Mouse (Mus musculus) adrenal gland, adult 8-10 months (tissue): ENCODE data around the gene Exog. TPM values are rescaled to one million over a fixed set of nuclear protein-coding genes. Genes with fewer than 3 reads are reported as not detected.

Experiments
- DNase-seq: peaks from one replicate; pipeline ENCODE4 v3.0.0; 2022
- total RNA-seq, 4 experiments: library from RNA; stranded (reverse); gene quantifications; 2 replicates each; pipeline ENCODE4 v1.2.4; 2022

The Exog gene
- total RNA-seq, result 1 to 10 TPM; 4.6 to 5.9 (median 4.9) TPM

DNA sequence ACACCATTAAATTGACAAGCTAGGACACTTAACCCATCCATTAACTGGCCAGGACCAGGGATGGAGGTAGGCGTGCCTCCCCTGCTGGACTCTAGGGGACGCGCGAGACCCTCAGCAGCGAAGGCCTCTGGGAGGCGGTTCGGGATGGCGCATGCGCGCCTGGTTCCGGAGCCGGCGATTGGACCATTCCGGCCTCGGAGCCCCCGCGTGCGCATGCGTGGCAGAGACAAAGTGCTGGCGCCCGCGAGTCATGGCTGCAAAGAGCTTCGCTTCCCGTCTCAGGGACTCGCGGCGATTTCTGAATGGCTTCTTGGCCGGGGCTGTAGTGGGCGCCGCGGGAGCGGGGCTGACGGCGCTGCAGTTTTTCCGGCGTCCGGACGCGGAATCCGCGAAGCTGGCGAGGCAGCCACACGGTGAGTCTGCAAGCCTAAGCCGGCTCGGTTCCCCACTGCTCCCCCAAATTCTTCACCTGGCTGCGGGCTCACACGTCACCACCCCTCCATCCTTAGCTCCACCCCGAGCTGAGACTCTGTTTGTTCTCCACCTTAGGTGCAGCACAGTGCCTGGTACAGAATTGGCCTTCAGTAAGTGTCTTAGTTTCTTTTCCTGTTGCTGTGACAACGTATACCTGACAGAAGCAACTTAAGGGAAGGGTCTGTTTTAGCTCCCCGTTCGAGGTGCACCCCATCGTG lies at the start of gene Exog:
Exog (plus strand) TSS at position 206 of the 692 bp plus-strand sequence.
- DNase-seq, result peak; percentile 95

GRCm38 (mm10) chr9:119401351-119401750 lies 43.4 kb upstream of the Exog start:
- DNase-seq, result no peak

DNA sequence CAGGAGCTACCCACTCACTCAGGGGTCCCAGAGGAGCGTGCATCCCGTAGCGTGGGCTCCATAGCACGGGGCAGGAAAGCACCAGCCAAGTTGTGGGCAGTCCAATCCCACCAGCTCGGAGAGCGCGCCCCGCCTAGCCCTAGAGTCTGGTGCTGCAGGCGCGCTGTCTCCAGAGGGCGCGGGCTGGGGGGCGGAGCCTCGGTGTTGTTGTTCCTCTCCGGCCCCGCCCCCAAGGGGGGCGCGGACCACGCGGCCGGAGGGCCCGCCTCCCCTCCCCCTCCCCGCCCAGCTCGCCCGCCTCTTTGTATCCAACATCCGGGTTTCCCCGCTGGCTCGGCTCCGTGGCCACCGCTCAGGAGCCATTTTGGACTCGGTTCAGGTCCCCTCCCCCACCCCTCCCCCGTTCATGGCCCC lies 42.9 kb upstream of the Exog start, which contains the start of gene Acvr2b:
Acvr2b (plus strand) TSS at position 318 of the 414 bp plus-strand sequence.
- peak; percentile 90 for DNase-seq

GRCm38 (mm10) chr9:119402253-119403235 lies 42.2 kb upstream of the Exog start:
- peak; percentile 13 for DNase-seq

GRCm38 (mm10) chr9:119403236-119403641 lies 41.5 kb upstream of the Exog start:
- DNase-seq, result peak; percentile 24

GRCm38 (mm10) chr9:119404090-119404489 lies 40.7 kb upstream of the Exog start:
- no peak for DNase-seq

- DNase-seq, result no peak
Observed at GRCm38 (mm10) chr9:119407884-119408283, 36.9 kb upstream of the Exog start.

GRCm38 (mm10) chr9:119408898-119409664 lies 35.7 kb upstream of the Exog start:
- DNase-seq, result no peak

GRCm38 (mm10) chr9:119409864-119410263 lies 34.9 kb upstream of the Exog start:
- DNase-seq, result no peak

- DNase-seq, result no peak
Observed at GRCm38 (mm10) chr9:119418025-119418424, 26.7 kb upstream of the Exog start.

- DNase-seq, result no peak
Observed at GRCm38 (mm10) chr9:119419852-119420438, 24.8 kb upstream of the Exog start.

DNA sequence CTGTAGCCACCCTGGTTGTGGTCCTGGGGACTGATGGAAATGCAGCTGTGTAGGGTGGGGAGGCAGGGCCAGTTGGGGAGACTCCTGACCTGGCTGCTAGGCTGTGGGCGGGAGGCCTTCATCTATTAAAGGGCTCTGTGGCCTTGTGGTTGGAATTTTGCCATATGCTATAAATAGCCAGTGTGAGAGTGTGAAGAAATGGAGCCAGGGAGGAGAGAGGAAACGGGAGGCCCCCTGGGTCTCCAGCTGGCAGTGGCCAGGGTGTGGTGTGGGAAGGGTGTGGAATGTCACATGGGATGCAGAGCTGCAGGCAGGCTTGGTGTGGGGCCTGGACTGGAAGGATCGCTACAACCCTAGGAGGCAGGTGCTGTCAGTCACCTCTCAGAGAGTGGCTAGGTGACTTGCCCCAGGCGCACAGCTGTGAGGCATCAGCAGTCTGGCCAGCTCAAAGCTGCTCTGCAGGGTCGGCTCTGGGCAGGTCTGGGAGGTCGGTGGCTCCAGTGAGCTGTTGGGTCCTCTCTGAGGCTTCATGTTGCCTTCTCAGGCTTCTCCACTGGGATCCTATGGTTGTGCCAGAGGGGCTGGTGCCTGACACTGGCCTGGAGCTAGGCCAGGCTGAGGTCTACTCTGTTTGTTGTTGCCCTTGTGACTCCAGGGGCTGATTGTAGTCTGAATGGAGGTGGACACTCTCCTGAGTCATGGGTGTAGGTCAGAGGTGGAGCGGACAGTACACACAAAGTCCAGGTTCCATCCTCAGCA lies 19.3 kb upstream of the Exog start:
- peak; percentile 32 for DNase-seq

- DNase-seq, result no peak
Observed at GRCm38 (mm10) chr9:119425976-119426415, 18.7 kb upstream of the Exog start.

DNA sequence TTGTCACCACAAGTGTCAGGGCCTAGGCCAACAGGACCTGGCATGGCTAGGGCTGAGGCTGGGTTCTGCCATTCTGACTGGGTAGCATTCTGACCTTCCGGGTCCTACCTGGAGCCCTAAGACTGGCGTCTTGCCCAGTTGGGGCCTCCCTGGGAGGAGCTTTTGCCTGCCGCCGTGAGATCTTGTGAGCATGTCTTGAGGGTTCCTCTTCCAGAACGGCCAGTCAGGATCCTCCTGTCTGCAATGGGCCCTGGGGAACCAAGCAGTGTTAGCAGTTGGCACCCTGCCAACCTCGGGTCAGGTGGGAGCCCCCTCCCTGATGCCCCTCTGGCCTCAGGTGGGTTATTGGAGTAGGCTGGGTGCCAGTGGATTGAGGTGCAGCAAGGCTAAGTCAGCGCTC lies 18.3 kb upstream of the Exog start:
- no peak for DNase-seq

DNA sequence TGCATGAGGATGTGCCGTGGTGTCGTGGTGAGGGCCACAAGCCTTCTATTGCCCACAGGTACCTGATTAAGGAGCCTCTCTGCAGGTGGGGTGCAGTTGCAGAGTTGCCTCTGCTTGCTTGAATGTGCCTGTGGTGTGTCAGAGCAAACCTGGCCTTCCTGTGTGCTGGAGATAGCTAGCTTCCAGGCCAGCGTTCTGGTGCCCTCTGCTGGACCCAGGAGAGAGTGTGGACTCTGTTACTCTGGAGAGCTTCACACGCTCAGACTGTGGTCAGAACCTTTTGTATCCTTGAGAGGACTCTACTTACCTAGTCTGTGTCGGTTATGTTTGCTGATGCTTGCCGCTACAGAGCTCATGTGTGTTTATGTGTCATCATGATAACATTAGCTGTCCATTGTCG lies 14.4 kb upstream of the Exog start:
- peak; percentile 64 for DNase-seq

DNA sequence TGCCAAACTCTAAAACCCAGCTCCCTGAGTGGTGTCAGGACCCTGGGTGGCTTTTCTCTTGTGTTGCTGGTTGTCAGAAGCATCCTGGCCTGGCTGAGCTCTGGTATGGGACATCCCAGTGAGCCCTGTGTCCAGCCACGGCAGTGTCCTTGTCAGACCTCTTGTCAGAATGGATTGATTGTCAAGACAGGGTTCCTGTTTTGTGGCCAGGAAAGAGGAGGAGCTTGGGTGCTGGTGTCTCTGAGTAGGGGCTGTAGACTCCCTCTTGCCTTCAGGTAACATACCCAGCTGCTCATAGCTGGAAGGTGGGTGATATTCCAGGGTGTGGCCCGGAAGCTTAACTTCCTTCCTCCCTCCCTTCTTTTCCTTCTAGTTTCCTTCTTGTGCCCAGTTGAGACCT lies 8.9 kb upstream of the Exog start:
- DNase-seq, result no peak

DNA sequence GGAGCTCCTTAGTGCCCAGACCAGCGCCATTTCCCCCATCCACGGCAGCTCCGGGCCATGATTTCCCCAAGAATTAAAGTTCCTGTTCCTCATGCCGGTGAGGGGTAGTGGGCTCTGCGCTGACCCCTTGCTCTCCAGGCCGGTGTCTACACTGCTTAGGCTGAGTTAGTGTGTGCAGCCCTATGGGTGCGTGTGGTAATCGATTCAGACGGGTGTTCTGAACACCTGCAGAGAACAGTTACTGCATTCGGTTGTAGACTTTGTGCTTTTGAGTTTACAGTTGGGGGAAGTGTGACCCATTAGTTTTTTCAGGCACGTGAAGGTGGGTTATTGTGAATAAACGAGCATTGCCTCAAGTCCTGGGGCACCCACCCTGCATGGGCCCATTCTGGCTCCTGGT lies 6.7 kb upstream of the Exog start:
- DNase-seq, result no peak

GRCm38 (mm10) chr9:119438498-119439000 lies 6.2 kb upstream of the Exog start:
- DNase-seq, result no peak

DNA sequence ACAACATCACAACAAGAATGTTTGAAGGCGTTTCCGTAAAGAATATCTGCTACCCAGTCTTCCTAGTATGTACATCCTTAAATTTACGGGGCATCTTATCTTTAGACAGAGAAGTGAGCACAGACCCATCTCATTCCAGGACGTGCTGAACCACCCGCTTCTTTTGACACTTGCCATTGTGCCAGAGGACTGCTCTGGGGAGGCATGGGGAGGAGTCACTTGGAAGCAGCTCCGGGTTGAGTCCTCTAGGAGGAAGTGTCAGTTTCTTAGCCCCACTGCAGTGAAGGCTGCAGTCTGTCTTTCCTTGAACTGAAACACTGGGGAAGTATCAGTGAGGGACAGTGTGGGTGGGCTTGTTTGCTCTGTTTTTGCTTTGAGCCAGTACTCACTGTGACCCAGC lies 994 bp downstream of the Exog start:
- DNase-seq, result no peak

- no peak for DNase-seq
Observed at GRCm38 (mm10) chr9:119455967-119456366, 11.2 kb downstream of the Exog start.

DNA sequence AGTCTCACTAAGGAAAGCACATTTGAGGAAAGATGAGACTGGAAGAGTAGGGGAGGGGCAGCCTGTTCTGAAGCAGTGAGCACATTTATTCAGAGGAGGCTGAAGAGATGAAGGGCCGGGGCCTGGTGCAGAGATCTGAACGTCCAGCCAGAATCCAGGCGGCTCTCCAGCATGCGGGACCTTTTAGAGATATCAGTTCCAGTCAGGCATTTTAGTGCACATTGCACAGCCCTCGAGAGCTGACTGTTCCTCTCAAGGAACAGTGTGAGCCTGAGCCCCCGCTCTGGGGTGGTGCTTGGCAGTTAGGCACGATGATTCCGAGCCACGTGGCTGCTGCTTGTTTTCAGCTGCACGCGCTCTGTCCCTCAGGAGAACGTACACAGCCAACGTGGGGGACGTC lies 12.4 kb downstream of the Exog start:
- no peak for DNase-seq
